Mouse (Mus musculus): ENCODE data around the gene Ddias. TPM values are rescaled to one million over a fixed set of nuclear protein-coding genes. Genes with fewer than 3 reads are reported as not detected.

Ddias gene
- polyA plus RNA-seq, 1 experiment from 2014 or later: 6.1 TPM

GRCm38 (mm10) chr7:92890618-92891230 is 16.7 kb upstream of the Ddias start:
- no peak overlapping the region for H3K4me3 ChIP-seq (replicated peaks; ENCODE audit: low read depth, low read length)
- 74% methylated on average over 4 of the region's 4 CpGs for WGBS
- H3K36me3 ChIP-seq (ENCODE audit: control insufficient read depth, insufficient read depth, low read length): no peaks in the 10 kb centered on the region
- no peak overlapping the region for H3K4me2 ChIP-seq (ENCODE audit: low read length)
- no peak for DNase-seq
- H3K27ac ChIP-seq (replicated peaks; ENCODE audit: low read depth, low read length): no peak overlapping the region
- ATAC-seq (ENCODE audit: low FRiP score, low TSS enrichment): no peak
- H3K27me3 ChIP-seq (ENCODE audit: control insufficient read depth, insufficient read depth, low read length): no peaks in the 10 kb centered on the region
- no peaks in the 10 kb centered on the region for H3K4me1 ChIP-seq (ENCODE audit: control insufficient read depth, insufficient read depth, low read length)
- H3K9me3 ChIP-seq (ENCODE audit: control insufficient read depth, low read length): no peaks in the 10 kb centered on the region
- H3K9ac ChIP-seq (replicated peaks; ENCODE audit: low read length): no peak overlapping the region

DNA sequence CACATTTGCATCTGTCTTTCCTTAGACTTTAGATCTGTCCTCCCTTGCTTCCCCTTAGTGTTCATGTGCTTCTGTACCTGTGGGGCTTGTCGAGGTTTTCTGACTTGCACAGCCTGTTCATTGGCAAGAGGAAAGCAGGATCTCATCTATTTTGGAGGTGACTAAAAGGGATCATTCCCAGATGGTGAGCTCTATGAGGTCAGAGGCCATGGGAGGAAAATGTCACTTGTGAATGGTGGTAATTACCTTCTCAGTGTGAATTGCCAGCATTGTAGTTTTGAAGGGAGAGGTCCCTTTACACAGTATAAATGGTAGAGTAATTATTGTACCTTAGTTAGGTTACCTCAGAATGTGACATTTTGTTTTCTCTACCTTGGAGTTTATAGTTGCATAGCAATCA is 16.2 kb upstream of the Ddias start:
- ATAC-seq (ENCODE audit: low FRiP score, low TSS enrichment): no peak

GRCm38 (mm10) chr7:92887230-92887629 is 13.2 kb upstream of the Ddias start:
- Histone ChIP-seq H3K27me3 (ENCODE audit: control insufficient read depth, insufficient read depth, low read length) (no peaks in the 10 kb centered on the region), H3K9me3 (ENCODE audit: control insufficient read depth, low read length) (no peaks in the 10 kb centered on the region), H3K4me2 (ENCODE audit: low read length) (no peak overlapping the region), H3K36me3 (ENCODE audit: control insufficient read depth, insufficient read depth, low read length) (no peaks in the 10 kb centered on the region), H3K27ac (replicated peaks; ENCODE audit: low read depth, low read length) (no peak overlapping the region), H3K4me1 (ENCODE audit: control insufficient read depth, insufficient read depth, low read length) (no peaks in the 10 kb centered on the region), H3K9ac (replicated peaks; ENCODE audit: low read length) (no peak overlapping the region), H3K4me3 (replicated peaks; ENCODE audit: low read depth, low read length) (no peak overlapping the region)
- ATAC-seq (ENCODE audit: low FRiP score, low TSS enrichment) (no peak), DNase-seq (no peak)
- WGBS: 95% methylated on average over 5 of the region's 5 CpGs

More for the DNA sequence above, 16.2 kb upstream of the Ddias start:
- Histone ChIP-seq H3K4me1 (ENCODE audit: control insufficient read depth, insufficient read depth, low read length) (no peaks in the 10 kb centered on the region), H3K36me3 (ENCODE audit: control insufficient read depth, insufficient read depth, low read length) (no peaks in the 10 kb centered on the region), H3K4me3 (replicated peaks; ENCODE audit: low read depth, low read length) (no peak overlapping the region), H3K27ac (replicated peaks; ENCODE audit: low read depth, low read length) (no peak overlapping the region), H3K4me2 (ENCODE audit: low read length) (no peak overlapping the region), H3K9me3 (ENCODE audit: control insufficient read depth, low read length) (no peaks in the 10 kb centered on the region), H3K9ac (replicated peaks; ENCODE audit: low read length) (no peak overlapping the region), H3K27me3 (ENCODE audit: control insufficient read depth, insufficient read depth, low read length) (no peaks in the 10 kb centered on the region)
- DNase-seq: no peak
- 92% methylated on average over 1 of the region's 1 CpGs for WGBS

DNA sequence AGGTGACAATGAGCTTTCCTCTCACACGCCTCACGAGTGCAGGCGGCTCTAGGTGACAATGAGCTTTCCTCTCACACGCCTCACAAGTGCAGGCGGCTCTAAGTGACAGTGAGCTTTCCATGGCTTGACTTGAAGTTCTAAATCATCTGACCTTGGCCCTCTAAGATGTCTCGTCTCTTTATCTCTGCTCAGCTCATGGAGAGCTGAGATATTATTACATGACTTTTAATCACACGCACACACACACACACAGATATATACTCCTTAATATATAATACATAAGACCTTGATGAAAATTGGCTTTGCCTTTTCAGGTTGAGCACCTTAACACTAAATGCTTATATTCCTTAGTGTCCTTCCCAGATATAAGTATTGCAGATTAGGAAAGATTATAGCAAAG is 12.8 kb upstream of the Ddias start:
- H3K9ac ChIP-seq (replicated peaks; ENCODE audit: low read length): no peak overlapping the region
- H3K4me1 ChIP-seq (ENCODE audit: control insufficient read depth, insufficient read depth, low read length): no peaks in the 10 kb centered on the region
- no peak overlapping the region for H3K4me3 ChIP-seq (replicated peaks; ENCODE audit: low read depth, low read length)
- H3K4me2 ChIP-seq (ENCODE audit: low read length): no peak overlapping the region
- no peaks in the 10 kb centered on the region for H3K27me3 ChIP-seq (ENCODE audit: control insufficient read depth, insufficient read depth, low read length)
- WGBS: 89% methylated on average over 7 of the region's 7 CpGs
- no peaks in the 10 kb centered on the region for H3K9me3 ChIP-seq (ENCODE audit: control insufficient read depth, low read length)
- H3K27ac ChIP-seq (replicated peaks; ENCODE audit: low read depth, low read length): no peak overlapping the region
- no peaks in the 10 kb centered on the region for H3K36me3 ChIP-seq (ENCODE audit: control insufficient read depth, insufficient read depth, low read length)
- ATAC-seq (ENCODE audit: low FRiP score, low TSS enrichment): no peak
- DNase-seq: no peak

- Histone ChIP-seq H3K9me3 (ENCODE audit: control insufficient read depth, low read length) (no peaks in the 10 kb centered on the region), H3K36me3 (ENCODE audit: control insufficient read depth, insufficient read depth, low read length) (no peaks in the 10 kb centered on the region), H3K9ac (replicated peaks; ENCODE audit: low read length) (no peak overlapping the region), H3K4me3 (replicated peaks; ENCODE audit: low read depth, low read length) (no peak overlapping the region), H3K4me1 (ENCODE audit: control insufficient read depth, insufficient read depth, low read length) (no peaks in the 10 kb centered on the region), H3K4me2 (ENCODE audit: low read length) (no peak overlapping the region), H3K27me3 (ENCODE audit: control insufficient read depth, insufficient read depth, low read length) (no peaks in the 10 kb centered on the region), H3K27ac (replicated peaks; ENCODE audit: low read depth, low read length) (no peak overlapping the region)
- WGBS: 91% methylated on average over 6 of the region's 6 CpGs
- DNase-seq (no peak), ATAC-seq (ENCODE audit: low FRiP score, low TSS enrichment) (no peak)
Measured at GRCm38 (mm10) chr7:92884998-92885660, 11.1 kb upstream of the Ddias start.

DNA sequence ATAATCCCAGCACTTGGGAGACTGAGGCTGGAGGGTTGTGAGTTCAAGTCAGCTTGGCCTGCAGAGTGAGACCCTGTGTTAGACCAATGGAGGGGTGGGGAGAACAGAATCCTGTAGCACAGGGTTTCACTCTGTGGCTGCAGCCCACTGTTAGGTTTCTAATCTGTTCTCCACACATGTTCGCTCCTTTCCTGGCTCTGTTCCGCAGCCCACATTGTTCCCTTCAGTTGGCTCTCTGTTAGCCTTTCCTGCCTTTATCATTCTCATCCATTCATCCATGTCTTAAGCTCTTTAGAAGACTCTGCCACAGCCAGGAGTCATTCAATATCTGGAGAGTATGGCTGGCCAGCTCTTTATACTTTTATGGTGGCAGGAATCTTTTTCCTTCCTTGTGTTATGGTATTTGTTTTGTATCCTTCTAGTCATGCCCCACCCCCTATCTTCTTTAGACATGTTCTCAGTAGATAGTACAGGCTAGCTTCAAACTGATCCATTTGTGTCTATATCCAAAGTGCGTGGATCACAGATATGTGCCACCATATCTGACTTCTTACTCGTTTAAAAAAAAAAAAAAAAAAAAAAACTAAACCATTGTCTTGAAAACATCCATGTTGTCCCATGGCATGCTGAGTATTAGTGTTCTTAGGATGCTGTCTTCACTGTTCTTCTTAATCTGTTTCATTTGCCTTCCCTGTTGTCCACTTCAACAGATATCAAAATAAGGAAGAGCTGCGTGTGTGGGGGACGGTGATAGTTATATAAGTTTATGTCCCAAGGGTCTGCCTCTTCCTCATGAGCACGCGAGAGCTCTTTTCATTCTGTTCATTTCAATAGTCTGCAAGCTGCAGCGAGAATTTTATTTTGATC is 10.0 kb upstream of the Ddias start:
- H3K4me3 ChIP-seq (replicated peaks; ENCODE audit: low read depth, low read length): no peak overlapping the region
- ATAC-seq (ENCODE audit: low FRiP score, low TSS enrichment) (no peak), DNase-seq (no peak)
- no peaks in the 10 kb centered on the region for H3K9me3 ChIP-seq (ENCODE audit: control insufficient read depth, low read length)
- H3K4me2 ChIP-seq (ENCODE audit: low read length): no peak overlapping the region
- 81% methylated on average over 9 of the region's 9 CpGs for WGBS
- no peak overlapping the region for H3K9ac ChIP-seq (replicated peaks; ENCODE audit: low read length)
- no peak overlapping the region for H3K27ac ChIP-seq (replicated peaks; ENCODE audit: low read depth, low read length)
- H3K4me1 ChIP-seq (ENCODE audit: control insufficient read depth, insufficient read depth, low read length): no peaks in the 10 kb centered on the region
- H3K27me3 ChIP-seq (ENCODE audit: control insufficient read depth, insufficient read depth, low read length): no peaks in the 10 kb centered on the region
- H3K36me3 ChIP-seq (ENCODE audit: control insufficient read depth, insufficient read depth, low read length): no peaks in the 10 kb centered on the region

DNA sequence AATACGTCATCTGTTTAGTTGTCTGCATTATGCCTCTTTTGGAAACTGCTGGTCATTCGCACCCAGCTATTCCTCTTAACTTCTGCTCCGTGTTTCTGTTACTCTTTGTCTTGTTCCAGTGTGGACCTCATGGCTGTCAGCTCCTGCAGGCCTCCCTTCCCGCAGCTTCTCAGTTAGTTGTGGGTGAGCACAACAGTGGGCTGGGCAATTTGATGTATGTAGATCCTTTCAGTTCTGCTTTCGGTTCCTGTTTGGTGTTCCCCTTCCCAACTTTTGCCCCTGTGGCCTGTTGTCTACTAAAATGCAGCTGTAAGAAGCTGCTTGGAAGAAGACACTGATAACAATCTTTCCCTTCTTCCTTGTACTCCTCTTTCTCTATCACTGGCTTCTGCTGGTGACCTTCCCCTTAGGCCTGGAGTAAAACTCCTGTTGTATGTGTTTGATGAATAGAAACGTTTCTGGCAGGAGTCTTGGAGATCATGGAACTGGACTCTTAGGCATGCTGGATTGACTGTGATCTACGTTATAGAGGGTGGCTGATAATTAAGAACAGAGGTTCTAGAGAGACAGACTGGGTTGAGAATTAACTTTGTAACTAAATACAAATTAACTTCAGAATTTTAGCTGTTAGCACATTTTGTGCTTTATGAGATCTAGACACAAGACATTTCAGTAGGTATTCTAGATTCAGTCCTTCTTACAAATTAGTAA is 4.7 kb upstream of the Ddias start:
- DNase-seq (no peak), ATAC-seq (ENCODE audit: low FRiP score, low TSS enrichment) (no peak)
- Histone ChIP-seq H3K9me3 (ENCODE audit: control insufficient read depth, low read length) (no peaks in the 10 kb centered on the region), H3K4me2 (ENCODE audit: low read length) (no peak overlapping the region), H3K4me3 (replicated peaks; ENCODE audit: low read depth, low read length) (no peak overlapping the region), H3K36me3 (ENCODE audit: control insufficient read depth, insufficient read depth, low read length) (no peaks in the 10 kb centered on the region), H3K9ac (replicated peaks; ENCODE audit: low read length) (no peak overlapping the region), H3K27me3 (ENCODE audit: control insufficient read depth, insufficient read depth, low read length) (no peaks in the 10 kb centered on the region), H3K4me1 (ENCODE audit: control insufficient read depth, insufficient read depth, low read length) (peaks cover 15% of the 10 kb centered on the region), H3K27ac (replicated peaks; ENCODE audit: low read depth, low read length) (no peak overlapping the region)
- 89% methylated on average over 7 of the region's 7 CpGs for WGBS

DNA sequence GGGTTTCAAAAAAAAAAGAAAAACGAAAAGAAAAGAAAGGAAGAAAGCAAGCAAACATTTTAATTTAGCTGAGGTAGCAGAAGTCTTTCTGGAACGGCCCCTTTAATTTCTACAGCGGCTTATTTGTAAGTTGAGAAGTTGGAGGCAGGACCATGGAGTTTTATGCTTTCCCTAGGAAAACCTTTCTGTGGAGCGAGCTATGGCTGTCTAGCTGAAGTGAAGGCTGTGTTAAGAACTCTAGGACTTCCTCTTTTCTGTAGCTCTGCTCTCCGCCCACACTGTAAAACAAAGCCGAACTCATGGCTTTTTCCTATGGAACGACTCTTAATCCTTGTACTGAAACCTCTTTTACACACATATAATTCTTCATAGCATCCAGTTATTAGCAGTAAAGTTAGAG is 2.5 kb upstream of the Ddias start:
- ATAC-seq (ENCODE audit: low FRiP score, low TSS enrichment) (no peak), DNase-seq (no peak)
- Histone ChIP-seq H3K4me1 (ENCODE audit: control insufficient read depth, insufficient read depth, low read length) (peaks cover 18% of the 10 kb centered on the region), H3K27ac (replicated peaks; ENCODE audit: low read depth, low read length) (no peak overlapping the region), H3K4me2 (ENCODE audit: low read length) (peak overlapping the region; percentile 62), H3K27me3 (ENCODE audit: control insufficient read depth, insufficient read depth, low read length) (no peaks in the 10 kb centered on the region), H3K9ac (replicated peaks; ENCODE audit: low read length) (no peak overlapping the region), H3K4me3 (replicated peaks; ENCODE audit: low read depth, low read length) (no peak overlapping the region), H3K36me3 (ENCODE audit: control insufficient read depth, insufficient read depth, low read length) (no peaks in the 10 kb centered on the region), H3K9me3 (ENCODE audit: control insufficient read depth, low read length) (no peaks in the 10 kb centered on the region)
- WGBS: 51% methylated on average over 7 of the region's 7 CpGs
